Mouse (Mus musculus) C2C12 (cell line): ENCODE measurements around the gene Rab21.

ENCODE experiments used
- CTCF ChIP-seq: IDR thresholded peaks from one replicate; pipeline ENCODE4 v1.5.1; 2011; ENCODE audit not compliant: control insufficient read depth, insufficient read depth, insufficient read length
- FOSL1 ChIP-seq: IDR thresholded peaks from one replicate; pipeline ENCODE4 v1.8.0; 2011; ENCODE audit warnings: mild to moderate bottlenecking, low read length; ENCODE audit not compliant: poor library complexity, insufficient read depth, severe bottlenecking
- MAX ChIP-seq: IDR thresholded peaks from one replicate; pipeline ENCODE4 v1.6.1; 2011; ENCODE audit warnings: mild to moderate bottlenecking, control low read depth
- USF1 ChIP-seq: IDR thresholded peaks from one replicate; pipeline ENCODE4 v1.6.1; 2011; ENCODE audit warnings: low read depth, mild to moderate bottlenecking, control low read depth, moderate library complexity

DNA sequence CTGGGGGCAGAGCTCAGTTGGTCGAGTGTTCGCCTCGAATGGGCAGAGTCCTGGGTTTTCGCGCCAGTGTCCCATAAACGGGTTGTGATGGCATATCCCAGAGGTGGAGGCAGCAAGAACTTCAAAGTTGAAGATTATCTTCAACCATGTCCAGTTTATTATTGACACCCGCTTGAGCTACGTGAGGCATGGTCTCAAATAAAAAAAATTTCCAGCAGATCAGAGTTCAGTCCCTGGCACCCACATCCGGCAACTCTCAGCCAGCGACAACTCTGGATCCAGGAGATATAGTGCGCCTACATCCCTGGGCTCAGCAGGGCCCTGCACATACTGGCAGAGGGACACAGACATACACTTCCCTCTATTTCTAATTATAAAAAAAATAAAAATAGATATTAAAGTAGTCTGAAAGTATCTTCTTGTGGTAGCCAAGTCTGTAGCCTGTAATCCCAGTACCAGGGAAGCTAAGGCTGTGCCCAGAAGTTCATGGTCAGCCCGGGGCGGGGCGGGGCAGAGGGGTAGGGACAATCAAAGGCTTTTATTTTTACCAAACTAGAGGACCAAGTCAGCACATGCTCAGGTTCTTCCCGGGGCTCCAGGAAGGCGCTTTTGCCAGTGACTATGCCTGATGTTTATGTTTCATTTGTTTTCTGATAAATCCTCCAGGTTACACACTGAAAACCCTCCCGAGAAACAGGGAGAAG lies 43.0 kb upstream of the Rab21 start:
- no peak for TF ChIP-seq FOSL1
- no peak for TF ChIP-seq CTCF
- TF ChIP-seq USF1: no peak
- no peak for TF ChIP-seq MAX
